Mouse (Mus musculus): Measurements from ENCODE around the gene Sox2.

Sox2 gene

DNA sequence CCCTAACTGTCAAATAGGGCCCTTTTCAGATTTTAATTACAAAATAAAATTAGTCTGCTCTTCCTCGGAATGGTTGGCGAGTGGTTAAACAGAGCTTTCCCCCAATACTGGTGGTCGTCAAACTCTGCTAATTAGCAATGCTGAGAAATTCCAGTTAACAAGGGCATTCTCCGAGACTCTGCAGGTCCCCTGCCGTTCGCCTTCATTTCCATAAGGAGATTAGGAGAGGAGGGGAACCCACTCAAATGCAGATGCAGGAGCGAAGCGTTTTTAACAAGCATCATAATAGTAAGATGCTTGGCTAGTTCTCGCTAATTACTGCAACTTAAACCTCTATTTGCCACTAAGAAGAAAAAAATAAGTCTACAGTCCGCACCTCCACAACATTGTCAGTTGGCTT lies 4.0 kb upstream of the Sox2 start:
- DNase-seq, result no peak

DNA sequence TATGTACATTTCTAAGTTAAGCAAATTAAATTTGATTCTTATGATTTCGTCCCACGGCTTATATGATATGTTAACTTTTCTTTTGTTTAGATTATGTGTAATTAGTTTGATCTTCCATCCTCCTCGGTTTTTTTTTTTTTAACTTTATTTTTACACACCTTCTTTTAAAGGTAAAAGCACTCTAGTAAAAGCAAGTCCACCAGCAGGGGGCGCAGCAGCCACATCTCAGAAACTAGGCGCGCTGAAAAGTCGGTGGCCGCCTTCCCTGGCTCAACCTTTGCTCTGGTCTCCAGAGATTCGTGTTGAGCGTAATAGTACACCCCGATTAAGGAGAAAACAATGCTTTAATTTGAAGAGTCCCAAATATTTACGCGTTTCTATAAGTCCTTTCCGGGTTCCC lies 2.5 kb upstream of the Sox2 start:
- peak; percentile 65 to 82 for DNase-seq

DNA sequence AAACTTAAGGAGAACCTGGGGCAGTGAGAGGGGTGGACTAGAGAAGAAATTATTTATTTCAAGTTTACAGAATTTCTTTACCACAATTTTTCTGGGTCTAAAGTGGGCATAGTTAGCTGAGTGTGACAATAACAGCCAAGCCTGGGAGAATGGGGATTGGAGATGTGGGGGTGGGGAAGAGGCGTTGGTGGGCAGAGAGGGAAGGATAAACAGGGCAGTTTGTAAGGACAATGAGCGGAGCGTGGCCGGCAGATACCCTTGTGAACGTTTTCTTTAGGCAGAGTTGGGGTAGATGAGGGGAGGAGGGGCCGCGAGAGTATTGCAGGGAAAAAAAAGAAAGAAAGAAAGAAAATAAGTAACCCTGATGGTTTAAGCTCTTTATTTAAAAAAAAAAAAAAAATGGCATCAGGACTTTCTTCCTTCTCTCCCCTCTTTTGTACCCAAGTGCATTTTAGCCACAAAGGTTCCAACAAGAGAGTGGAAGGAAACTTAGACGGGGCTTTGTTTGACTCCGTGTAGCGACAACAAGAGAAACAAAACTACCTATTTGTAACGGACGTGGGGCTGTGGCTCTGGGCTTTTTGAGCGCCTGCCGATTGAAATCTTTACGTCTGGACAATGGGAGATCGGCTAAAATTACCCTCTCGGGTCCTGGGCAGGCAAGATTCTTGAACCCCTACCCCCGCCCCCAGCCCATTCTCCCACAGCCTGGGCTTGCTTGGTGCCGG lies 1.9 kb upstream of the Sox2 start:
- no peak for DNase-seq

DNA sequence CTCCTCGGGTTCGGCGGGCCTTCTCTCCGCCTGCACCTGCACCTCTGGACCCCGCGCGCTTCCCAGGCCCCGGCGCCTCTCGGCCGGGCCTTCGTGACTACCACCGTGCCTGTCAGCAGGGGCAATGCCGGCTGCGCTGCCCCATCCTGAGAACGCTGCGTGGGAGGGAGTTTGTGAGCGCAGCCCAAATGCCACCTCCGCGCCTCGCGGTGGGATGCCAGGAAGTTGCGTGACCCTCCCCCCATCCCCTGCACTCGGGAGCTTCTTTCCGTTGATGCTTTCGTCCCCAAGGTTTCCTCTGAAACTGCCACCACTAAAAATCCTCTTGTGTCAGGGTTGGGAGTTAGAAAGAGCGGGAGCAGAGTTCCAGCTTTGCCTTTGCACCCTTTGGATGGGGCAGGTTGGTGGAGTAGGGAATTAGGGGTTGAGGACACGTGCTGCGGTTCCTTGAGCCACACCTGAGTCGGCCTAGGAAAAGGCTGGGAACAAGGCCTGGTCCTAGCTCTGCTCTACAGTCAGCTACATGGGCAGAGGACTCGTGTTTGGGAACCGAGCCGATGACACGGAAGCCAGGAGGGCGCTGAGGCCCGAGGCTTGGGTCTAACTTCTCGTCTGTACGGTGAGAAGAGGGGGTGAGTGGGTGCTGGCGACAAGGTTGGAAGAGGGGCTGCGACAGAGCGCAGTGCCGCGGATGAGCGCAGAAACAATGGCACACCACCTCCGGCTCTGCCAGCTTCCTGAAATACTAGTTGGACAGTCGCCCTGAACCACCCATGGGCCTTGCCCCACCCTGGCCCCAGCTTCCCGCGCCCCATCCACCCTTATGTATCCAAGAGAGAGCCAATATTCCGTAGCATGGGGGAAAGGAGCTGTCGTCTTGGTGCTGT lies 1.1 kb upstream of the Sox2 start:
- no peak for DNase-seq

DNA sequence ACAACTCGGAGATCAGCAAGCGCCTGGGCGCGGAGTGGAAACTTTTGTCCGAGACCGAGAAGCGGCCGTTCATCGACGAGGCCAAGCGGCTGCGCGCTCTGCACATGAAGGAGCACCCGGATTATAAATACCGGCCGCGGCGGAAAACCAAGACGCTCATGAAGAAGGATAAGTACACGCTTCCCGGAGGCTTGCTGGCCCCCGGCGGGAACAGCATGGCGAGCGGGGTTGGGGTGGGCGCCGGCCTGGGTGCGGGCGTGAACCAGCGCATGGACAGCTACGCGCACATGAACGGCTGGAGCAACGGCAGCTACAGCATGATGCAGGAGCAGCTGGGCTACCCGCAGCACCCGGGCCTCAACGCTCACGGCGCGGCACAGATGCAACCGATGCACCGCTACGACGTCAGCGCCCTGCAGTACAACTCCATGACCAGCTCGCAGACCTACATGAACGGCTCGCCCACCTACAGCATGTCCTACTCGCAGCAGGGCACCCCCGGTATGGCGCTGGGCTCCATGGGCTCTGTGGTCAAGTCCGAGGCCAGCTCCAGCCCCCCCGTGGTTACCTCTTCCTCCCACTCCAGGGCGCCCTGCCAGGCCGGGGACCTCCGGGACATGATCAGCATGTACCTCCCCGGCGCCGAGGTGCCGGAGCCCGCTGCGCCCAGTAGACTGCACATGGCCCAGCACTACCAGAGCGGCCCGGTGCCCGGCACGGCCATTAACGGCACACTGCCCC lies 586 bp downstream of the Sox2 start:
- DNase-seq, result no peak

DNA sequence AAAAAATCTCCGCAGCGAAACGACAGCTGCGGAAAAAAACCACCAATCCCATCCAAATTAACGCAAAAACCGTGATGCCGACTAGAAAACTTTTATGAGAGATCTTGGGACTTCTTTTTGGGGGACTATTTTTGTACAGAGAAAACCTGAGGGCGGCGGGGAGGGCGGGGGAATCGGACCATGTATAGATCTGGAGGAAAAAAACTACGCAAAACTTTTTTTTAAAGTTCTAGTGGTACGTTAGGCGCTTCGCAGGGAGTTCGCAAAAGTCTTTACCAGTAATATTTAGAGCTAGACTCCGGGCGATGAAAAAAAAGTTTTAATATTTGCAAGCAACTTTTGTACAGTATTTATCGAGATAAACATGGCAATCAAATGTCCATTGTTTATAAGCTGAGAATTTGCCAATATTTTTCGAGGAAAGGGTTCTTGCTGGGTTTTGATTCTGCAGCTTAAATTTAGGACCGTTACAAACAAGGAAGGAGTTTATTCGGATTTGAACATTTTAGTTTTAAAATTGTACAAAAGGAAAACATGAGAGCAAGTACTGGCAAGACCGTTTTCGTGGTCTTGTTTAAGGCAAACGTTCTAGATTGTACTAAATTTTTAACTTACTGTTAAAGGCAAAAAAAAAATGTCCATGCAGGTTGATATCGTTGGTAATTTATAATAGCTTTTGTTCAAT lies 1.4 kb downstream of the Sox2 start:
- DNase-seq, result no peak

DNA sequence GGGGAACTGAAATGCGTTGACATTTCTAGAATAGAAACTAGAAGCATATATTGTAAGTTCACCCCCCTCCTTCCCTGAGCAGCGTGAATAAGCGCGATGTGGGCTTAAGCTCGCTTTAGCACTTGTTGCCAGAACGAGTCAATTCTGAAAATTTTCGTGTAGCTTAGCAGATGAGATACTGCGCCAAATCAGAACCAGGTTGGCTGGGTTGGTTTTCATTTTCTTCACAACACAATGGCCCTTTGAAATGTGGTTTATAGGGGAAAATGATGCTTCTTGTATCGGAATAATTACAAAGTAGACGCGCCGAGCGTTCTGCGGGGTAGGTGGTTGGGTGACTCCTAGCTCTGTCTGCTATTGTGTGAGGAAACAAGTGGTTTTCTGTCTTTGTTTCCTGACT lies 2.4 kb downstream of the Sox2 start:
- no peak for DNase-seq

DNA sequence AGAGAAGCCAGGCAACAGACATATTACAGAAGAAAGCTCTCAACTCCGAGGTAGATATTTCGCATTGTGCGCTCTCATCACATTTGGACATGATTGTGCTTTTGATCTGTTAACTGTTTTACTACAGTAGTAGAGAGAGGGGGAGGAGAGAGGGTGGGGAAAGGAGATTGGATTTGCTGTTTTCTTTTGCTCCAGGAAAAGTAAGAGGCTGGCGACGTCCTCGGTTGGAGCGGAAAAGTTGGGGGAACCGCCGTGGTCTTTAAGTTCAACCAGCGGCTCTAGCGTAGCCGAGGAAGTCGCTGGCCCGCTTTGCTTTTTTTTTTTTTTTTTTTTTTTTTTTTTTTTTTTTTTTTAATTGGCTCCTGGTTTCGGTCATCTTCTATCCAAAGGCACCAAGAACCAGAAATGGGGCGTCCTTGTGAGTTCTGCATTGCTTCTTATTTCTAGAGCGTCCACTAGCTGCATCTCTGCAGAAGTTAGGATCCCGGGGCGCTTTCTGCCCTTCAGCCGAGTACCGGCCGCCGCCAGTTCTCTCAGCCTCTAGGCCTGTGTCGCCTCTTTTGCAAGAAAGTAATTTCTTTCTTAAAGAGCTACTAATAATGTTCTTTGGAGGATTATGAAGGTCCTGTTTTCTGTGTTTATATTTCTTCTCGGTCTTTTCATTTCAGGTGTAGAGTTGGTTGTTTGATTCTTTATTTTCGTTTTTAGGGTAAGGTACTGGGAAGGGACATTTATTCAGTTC lies 3.2 kb downstream of the Sox2 start:
- DNase-seq, result no peak

DNA sequence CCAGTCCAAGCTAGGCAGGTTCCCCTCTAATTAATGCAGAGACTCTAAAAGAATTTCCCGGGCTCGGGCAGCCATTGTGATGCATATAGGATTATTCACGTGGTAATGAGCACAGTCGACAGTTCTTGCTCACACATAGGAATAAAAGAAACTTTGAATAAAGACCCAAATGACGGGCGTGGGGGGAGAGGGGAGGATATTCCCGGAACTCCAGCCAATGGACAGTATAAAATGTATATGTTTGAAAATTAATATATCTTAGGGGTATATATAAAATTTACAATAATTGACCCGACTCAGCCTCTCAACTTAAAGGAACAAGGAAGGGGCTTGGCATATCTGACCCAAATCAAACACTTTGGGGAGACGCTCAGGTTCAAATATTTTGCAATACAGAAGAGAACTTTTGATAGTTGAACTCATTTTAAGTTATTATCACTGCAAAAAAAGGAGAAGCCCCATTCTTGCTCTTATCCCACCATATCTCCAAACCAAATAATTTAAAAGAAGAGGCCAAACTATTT lies 3.8 kb downstream of the Sox2 start:
- no peak for DNase-seq

DNA sequence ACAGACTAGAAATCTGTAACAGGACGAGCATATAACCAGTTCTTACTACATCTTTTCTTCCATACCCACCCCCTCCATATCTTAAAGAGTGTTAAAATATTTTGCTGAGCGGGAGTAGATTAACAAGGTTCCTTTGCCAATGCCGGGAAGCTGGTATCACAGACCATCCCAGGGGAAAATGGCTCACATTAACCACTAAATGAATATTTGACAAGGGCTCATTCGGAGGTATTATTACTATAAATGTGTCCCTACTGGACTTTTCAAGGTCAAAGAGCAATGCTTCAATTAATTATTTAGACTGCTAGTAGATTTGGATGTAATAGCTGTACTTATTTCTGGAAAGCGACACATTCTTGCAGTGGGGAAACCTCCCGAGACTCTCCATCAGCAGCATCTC lies 4.6 kb downstream of the Sox2 start:
- no peak for DNase-seq

DNA sequence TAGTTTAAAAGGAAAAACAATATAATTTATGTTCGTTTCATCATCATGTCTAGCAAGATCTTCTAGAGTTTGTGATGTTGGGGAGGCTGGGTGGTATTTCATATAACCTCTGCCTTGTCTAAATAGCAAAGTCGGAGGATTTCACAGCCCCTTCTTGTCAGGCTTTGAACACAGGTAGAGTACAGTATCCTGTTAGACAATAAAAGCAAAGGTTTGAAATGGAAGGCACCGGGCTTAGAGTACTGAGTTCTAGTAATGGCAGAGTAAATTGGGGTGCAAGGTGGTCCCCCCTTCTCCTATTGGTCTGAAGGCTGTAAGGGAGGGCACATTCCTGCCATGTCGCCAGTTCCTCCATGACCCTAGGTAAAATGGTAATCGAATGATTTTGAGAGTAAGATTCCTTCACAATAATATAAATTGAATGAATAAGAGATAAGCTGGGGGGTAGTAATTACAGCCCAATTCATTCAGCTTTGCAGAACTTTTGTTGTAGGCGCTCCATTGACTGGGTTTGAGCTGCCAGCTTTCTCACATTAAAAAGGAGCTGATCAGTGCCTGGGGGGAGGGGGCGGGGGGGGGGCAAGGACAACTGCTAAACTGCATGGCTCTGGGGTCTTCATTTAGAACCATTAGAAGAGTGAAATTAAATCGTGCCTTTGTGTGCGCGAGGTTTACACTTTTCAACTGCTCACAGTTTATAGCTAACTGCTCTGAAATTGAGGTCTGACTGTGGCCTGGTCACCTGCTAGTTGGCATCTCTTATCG lies 5.3 kb downstream of the Sox2 start:
- DNase-seq, result no peak

DNA sequence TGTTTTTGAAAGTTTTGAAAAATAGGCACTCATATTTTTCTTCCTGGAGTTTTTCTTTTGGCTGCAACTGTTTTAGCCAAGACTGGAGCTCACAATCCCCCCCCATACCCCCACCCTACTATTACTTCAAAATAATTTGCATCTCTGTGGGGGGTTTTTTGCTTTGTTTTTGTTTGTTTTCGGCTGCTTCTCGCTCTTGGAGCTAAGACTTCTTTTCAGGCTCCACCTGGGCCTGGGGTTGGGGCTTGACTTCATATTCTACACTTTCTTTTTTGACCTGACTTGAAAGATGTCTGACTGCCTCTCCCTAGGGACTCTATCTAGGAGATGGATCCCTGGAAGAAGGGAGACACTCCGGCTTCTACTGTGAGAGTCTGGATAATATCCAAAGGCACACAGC lies 5.9 kb downstream of the Sox2 start:
- DNase-seq, result no peak

DNA sequence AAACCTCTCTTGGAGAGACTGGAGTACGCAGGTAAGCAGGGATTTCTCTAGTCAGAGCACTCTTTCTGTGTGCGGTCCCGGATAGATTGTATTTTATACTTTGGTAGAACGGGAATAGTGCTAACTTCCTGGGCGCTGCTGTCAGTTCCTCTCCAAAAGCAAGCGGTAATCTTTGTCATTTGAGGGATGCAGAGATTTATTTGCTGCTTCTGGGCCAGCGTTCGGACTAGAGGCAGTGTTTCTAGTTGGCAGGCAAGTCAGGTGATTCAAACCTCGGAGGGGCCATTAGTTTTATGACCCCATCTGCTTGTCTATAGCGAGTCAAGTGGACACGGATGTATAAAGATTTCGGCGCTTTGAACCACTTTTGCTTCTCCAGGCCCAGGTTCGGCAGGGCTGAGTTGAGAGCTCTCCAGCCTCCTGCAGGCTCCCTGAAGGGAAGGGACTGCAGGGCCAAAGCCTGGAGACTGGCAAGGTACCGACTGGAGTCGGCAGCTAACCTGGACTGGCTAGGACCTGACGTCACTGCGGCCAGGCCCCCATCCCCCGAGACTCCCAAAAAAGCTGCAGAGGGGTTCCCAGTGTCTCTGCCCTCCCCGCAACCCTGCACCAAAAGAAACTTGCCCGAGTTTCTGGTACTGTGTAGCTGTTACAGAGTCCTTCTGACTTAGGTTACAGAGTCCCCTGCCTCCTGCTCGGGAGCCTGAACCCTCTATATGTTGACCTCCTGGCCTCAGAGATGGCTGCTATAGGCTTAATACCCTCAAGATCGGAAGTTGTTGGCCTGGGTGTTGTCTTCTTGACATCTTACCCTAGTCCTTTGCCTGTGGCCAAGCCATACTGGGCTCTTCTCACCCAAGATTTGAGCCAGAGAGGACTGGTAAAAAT lies 6.9 kb downstream of the Sox2 start:
- DNase-seq, result no peak

DNA sequence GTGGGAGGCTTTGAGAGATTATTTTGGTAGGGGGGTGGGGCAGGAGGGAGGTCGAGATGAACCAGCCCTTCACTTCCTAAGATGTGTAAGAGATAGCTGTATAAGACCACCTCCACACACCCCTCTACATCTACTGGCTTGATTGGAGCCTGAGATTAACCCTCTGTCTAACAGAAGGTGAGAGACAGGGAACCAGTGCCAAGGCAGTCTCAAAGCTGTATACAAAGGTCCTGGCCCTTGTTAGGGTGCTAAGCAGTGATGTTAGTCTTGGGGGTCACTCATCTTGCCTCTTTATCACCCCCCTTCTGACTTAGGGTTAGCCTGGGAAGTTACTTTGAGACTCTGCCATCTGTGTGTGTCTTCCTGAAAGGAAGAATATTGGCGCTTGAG lies 7.5 kb downstream of the Sox2 start:
- no peak for DNase-seq

DNA sequence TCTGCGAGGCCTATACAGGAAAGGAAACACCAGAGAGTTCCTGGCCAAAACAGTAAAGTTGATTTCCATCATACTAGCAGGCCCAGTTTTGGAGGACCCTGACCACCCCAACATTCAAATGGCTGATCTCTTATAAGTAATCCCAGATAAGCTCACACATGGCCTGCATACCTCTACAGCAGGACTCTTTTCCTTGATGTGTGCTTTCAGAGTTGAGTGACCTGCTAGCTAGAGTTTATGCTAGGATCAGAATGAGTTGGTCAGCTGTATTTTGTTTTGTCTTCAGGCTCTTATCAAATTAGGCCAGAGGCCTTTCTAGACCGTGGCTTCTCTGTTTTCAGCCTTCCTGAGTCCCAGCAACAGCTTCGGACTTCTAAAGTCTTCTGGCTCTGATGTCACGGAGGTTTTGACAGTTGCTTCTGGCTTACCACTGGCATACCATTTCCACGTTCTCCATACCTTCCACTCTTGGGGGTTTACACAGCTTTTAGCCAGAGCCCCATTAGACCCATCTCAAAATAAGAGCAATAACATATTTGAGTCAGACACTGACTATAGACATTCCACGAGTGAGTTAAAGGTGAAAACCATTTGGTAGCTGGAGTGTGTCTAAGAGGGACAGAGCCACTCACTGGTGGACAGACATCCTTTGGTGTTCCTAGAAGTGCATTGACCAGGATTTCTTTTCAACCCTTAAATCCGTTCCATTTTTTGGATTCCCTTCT lies 8.2 kb downstream of the Sox2 start:
- DNase-seq, result no peak

DNA sequence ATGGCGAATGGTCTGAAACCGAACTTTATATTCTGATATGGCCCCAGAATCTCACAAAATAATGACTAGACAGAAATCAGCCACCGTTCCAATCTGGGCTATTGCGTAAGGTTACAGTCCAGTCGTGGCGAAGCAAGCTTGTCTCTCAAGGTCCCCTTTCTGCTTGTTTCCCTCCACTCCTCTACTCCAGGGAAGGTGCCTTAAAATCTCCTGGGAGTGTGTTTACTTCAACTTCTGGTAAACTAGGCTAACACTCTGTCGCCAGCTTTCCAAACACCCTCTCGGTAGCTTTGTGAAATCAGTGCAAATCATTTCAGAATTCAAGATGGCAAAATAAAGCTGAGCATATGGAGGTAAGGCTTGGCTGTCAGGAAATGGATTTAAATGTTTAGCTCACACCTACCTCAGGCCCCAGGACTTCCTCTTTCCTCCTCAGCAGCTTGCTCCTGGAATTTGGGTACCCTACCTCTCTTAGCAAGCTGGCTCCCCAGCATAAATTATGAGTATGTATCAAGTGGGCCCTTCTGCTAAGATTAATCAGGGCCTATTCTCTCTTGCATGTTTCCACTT lies 8.8 kb downstream of the Sox2 start:
- no peak for DNase-seq

DNA sequence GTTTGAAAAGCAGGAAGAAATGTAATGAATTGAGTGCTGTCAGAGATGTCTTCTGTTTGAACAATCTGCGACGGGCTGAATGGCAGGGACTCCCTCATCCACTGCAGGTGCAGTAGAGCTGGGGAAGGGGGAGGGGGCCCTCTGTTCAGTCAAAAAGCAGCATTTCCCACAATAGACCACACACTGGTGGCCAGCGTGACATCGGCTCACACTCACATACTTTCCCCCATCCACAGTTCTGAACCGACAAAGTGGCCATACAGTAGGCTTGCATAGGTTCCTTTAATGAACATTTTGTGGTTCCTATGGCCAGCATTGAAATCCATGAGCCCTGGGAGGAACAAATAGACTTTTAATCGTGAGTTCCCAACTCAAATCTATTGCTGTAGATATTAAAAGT lies 9.7 kb downstream of the Sox2 start:
- DNase-seq, result no peak

DNA sequence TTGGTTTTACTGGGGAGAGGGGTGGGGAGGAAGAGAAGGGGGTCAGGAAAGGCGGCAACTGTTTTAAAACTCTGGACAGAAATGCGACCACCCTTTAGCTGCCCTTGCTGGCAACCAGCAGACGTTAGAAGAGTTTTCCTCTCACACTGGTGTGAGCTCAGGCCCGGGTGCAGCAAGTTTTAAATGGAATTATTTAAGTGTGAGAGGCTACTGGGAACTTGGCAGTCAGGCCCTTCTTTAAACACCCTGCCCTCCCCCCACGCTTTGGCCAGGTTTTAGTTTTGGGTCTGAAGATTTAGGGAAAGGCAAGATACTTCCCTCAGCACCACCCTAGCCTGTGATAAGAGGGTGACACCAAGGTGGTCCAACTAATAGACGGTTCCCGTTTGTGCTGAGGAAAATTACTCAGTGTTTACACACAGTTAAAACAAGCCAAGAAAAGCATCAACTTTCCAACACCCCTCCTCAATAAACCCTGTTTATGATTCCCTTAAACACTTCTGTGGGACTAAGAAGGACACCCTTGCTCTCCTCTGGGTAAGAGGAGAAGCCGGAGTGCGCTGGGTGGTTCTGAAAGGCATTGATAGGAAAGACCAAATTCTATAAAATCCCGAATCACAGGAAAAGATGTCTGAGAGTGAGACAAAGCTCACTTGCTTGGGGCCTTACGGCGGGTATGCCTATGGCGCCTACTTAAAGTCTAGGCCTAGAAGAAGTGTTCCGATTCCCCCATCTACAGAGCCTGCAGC lies 10.5 kb downstream of the Sox2 start:
- no peak for DNase-seq
